Mouse (Mus musculus) limb, embryonic 10.5 days (tissue): Measurements from ENCODE around the gene Dctd. TPM values are rescaled to one million over a fixed set of nuclear protein-coding genes. Genes with fewer than 3 reads are reported as not detected.

Experiments
- polyA plus RNA-seq: library from polyadenylated mRNA; unstranded; fragments of >200 nt; fragmentation: Nextera tagmentation; extraction: Ambion mirVana; gene quantifications from 2 replicates; pipeline ENCODE4 v1.2.1, GENCODE M21; 2016

Gene Dctd
- polyA plus RNA-seq, 1 experiment from 2014 or later, result 61.9 TPM

Other genes with a start within 250 kb of the Dctd start
- 9.7 and 11.7 TPM in 2 replicates for gene Wwc2, start 108.2 kb upstream of the Dctd start, polyA plus RNA-seq